In genomic region chr13:77514046-77514445, GRCm38 (mm10) we compare ENCODE assay signal across 13 mouse cellular contexts.
DNase-seq lines count a peak whose midpoint lies in the region.
"Had no signal": no experiment of that assay in that cellular context is flagged by ENCODE, and none has a peak within 500 bp of the region (broad histone marks: within the 10 kb centered on the region; RNA-seq: fewer than 3 reads in every experiment).

No protein-coding gene starts in this region.

- intact Hi-C loops in left cerebral cortex, postnatal 4 days (cut with DNase I): no loop called here

- peak; percentile 34 for DNase-seq in adrenal gland, postnatal 10 days
- DNase-seq in adrenal gland, postnatal 25 days: no peak
- peak; percentile 68 to 77 for DNase-seq in cerebellum, postnatal 10 days
- DNase-seq in cerebellum, adult 8-10 months: no peak
- DNase-seq in left cerebral cortex, postnatal 4 days: peak; percentile 31
- no peak for DNase-seq in left cerebral cortex, adult 8-10 months (ENCODE audit: low spot score in 2 of 2)
- DNase-seq: adrenal gland, adult 2 months; adrenal gland, postnatal 36 days; B cell, adult 2 months; cerebellum, adult 11-12 months; cerebellum, adult 2 months; cerebellum, adult 9-11 months; forebrain, postnatal 0 days had no signal

Comparison
In these comparisons a context has a peak if more than half of its experiments do, and no peak if none do; other contexts are left out.
1. DNase-seq: peak in adrenal gland, postnatal 10 days (single experiment), cerebellum, postnatal 10 days (2 of 2) and left cerebral cortex, postnatal 4 days (single experiment); none in adrenal gland, postnatal 25 days (single experiment), cerebellum, adult 8-10 months (single experiment) and left cerebral cortex, adult 8-10 months (0 of 2).